Mouse (Mus musculus) macrophage (primary cell): ENCODE data around the gene Dgat2. TPM values are rescaled to one million over a fixed set of nuclear protein-coding genes. Genes with fewer than 3 reads are reported as not detected.

Experiments
- H3K27ac ChIP-seq: fragments of 350-480 bp; formaldehyde crosslinking; 2 replicates; pipeline ENCODE4 v1.9.0; 2021
- H3K36me3 ChIP-seq: fragments of 350-480 bp; formaldehyde crosslinking; 2 replicates; pipeline ENCODE4 v1.9.0; 2021; ENCODE audit errors: inconsistent target
- H3K4me3 ChIP-seq: fragments of 350-480 bp; formaldehyde crosslinking; 2 replicates; pipeline ENCODE4 v1.9.0; 2021; ENCODE audit errors: inconsistent target
- H3K79me2 ChIP-seq: fragments of 350-480 bp; formaldehyde crosslinking; 2 replicates; pipeline ENCODE4 v1.9.0; 2021; ENCODE audit errors: inconsistent target
- WGBS: methylation state at CpG from one replicate; pipeline ENCODE4 v1.1.7; 2026; ENCODE audit warnings: inconsistent platforms; ENCODE audit not compliant: missing documents; 5-methylcytosine and 5-hydroxymethylcytosine counted together
- polyA plus RNA-seq: library from polyadenylated mRNA; stranded (reverse); fragments of 250-400 nt; gene quantifications from 3 replicates; pipeline ENCODE4 v1.2.4, GENCODE M21; 2018; ENCODE audit warnings: inconsistent platforms

Dgat2 gene
- polyA plus RNA-seq, 1 experiment from 2014 or later = 0.22 TPM

DNA sequence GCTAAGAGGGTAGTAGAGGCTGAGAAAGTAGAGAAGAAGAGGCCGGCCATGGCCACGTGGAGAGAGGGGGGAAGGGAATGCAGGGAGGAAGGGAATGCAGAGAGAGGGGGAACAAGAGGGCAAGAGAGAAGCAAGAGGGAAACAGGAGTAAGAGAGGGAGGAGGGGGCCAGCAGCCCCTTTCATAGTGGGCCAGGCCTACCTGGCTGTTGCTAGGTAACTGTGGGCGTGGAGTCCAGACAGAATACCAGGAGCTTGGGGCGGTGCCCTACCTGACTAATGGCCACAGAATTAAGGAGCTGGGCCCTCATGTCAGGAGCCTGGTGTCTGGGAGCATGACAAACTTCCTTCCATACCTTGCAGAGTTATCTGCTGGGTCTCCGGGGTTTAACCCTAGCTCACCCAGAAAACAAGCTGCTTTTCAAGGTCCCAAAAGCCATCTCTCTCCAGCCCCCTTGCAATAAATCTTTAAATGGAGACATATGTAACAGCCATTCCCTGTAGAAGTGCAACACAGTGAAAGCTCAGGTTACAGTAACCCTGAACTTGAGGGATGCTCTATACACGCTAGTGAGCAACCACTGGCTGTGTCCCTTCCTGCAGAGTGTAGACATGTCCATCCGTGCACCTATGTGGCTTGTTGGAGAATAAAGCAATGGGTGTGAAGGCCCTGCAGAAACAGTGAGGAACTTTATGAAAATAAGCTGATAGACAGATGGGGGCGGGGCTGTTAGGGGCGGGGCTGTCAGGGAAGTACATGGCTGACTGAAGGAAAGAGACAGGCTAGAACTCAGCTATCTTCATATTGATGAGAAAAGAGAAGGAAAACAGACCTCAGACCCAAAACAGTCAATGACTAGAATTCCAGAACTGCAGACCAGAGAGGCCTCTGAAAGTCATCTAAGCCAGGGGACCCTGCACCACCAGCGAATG lies 54.2 kb downstream of the Dgat2 start:
- Histone ChIP-seq H3K79me2 (peaks cover 100% of the 10 kb centered on the region), H3K27ac (no peak overlapping the region), H3K36me3 (peaks cover 8% of the 10 kb centered on the region; the same call in 1 of the 2 replicates), H3K4me3 (no peak overlapping the region)
- 52% methylated on average over 10 of the region's 10 CpGs for WGBS

DNA sequence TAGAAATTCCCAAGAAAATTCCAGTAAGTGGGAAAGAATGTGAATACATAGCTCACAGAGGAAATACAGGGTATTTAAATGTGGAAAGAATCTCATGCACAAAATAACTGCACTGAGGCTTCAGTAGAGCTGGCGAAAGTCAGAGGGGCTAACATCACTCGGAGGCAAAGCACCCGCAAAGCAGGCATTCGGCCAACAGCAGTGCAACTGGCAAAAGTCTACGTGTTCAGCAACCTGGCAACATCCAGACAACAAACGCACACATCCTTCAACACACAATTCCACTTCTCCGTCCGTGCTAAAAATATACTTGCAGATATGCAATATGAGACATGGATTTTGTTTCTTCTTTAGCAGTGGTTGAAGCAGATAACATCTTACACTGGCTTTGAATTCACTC lies 56.5 kb downstream of the Dgat2 start:
- Histone ChIP-seq H3K79me2 (peaks cover 100% of the 10 kb centered on the region), H3K4me3 (no peak overlapping the region), H3K27ac (no peak overlapping the region), H3K36me3 (peaks cover 8% of the 10 kb centered on the region; the same call in 1 of the 2 replicates)
- WGBS = 63% methylated on average over 8 of the region's 8 CpGs

DNA sequence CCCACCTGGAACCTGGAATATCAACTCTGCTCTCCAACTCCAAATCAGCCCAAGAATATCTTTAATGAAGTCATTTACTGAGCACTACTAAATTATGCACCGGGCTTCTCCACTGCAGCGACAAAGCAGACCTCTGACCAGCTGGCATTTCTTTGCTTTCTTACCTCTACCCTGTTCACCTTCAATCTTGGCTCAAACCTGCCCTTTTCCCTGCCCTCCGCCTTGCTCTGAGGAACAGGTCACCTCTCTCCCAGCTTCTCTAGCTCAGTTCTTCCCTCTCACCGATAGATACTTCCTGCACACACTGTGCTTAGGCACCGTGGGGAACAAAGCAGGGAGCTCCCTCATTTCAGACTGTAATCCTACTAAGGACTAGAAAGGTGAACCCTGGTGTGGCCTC lies 59.9 kb downstream of the Dgat2 start:
- 58% methylated on average over 5 of the region's 5 CpGs for WGBS

DNA sequence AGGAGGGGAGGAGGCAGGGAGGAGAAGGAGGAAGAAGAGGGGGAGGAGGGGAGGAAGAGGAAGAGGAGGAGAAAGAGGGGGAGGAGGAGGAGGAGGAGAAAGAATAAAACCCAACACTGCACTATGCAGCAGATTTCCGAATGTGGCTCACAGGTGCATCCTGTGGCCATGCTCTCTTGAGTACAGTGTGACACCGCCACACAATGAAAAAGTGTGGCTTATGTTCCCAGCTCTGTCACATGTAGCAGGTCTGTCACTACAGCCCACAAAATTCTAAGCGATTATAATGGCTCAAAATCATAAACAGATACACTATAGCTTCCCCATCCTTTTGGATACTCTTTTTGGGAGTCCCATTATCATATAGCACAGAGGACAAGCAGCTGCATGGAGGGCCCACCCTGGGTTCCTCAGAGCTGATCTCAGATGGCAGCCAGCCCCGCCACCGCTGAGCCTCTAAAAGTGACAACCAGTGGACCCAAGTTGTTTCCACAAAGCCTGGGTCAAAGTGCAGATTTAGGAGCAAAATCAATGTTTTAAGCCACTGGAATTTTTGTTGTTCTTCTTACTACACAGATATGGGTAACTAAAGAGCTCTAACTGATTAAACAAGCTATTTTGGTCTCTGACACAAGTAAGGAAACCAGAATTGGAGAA lies 61.5 kb downstream of the Dgat2 start:
- 46% methylated on average over 5 of the region's 5 CpGs for WGBS
- Histone ChIP-seq H3K79me2 (peaks cover 100% of the 10 kb centered on the region), H3K36me3 (peaks cover 34% of the 10 kb centered on the region; the same call in 1 of the 2 replicates), H3K4me3 (no peak overlapping the region), H3K27ac (no peak overlapping the region)

More for the DNA sequence above, 59.9 kb downstream of the Dgat2 start:
- Histone ChIP-seq H3K4me3 (no peak overlapping the region), H3K36me3 (peaks cover 19% of the 10 kb centered on the region; the same call in 1 of the 2 replicates), H3K79me2 (peaks cover 100% of the 10 kb centered on the region), H3K27ac (no peak overlapping the region)

DNA sequence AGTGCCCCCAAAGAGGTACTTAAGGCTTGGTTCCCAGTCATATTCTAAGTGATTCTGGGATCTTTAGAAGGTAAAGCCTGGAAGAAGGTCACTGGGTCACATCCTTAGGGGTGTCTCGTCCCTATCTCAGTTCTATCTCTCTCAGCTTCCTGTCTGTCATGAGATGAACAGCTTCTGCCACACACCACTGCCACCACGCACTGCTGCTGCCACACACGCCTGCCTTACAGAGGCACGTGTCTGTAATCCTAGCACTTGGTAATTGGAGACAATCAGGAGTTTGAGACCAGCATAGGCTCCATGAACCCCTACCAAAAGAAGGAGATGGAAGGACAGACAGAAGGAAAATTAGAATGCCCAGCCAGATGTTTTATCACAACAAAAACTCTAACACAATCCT lies 62.4 kb downstream of the Dgat2 start:
- Histone ChIP-seq H3K36me3 (peaks cover 36% of the 10 kb centered on the region; the same call in 1 of the 2 replicates), H3K27ac (no peak overlapping the region), H3K79me2 (peaks cover 100% of the 10 kb centered on the region), H3K4me3 (no peak overlapping the region)
- WGBS = 69% methylated on average over 4 of the region's 4 CpGs

DNA sequence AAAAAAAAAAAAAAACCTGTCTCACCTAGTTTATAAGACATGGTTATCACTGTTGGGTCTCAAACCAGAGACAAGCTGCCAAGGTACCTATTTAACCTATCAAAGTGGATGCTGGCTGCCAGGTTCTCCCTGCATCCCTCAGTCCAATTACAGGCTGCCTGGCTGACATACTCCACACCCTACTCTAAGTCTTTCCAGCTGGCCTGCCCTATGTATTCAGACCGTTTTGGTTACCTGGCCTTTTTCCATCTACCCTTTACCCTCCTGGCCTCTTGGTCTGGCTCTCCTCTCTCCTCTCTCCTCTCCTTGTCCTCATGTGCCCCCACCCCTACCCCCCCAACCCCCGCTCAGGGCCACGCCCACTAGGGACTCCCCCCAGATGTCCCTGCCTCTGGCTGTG lies 65.7 kb downstream of the Dgat2 start:
- Histone ChIP-seq H3K79me2 (peaks cover 100% of the 10 kb centered on the region), H3K36me3 (peaks cover 42% of the 10 kb centered on the region; the same call in 1 of the 2 replicates), H3K4me3 (no peak overlapping the region), H3K27ac (no peak overlapping the region)
- 80% methylated on average over 1 of the region's 3 CpGs for WGBS

DNA sequence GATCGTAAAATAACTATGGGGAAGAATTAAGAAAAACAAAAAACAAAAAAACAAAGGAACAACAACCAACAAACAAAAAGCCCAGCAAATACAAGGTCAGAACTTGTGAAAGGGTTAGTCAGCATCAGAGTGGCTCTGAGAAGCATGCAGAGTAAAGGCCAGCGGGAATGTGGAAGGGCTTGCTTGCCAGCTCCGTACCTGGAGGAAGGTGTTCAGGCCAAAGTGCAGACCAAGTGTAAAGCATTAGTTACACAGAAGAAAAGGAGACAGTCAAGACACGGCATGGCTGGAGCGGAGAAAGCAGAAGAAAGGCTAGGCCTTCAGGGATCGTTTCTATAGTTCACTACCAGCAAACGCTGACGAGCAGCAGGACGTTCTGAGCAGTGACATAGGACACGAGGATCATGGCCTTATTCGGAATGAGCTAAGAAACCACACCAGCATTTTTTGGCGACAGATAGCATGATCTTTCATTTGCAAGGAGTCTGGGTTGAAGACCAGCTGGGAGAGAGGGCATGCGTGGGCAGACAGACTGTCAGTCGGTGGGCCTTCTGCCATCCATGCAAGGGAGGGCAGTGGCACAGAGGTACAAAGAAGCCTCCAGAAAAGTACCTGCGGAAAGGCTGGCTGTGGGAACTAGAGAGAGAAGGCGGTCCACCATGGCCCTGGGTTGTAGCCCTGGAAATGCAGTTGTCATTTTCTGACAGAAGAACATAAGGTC lies 68.4 kb downstream of the Dgat2 start:
- H3K36me3 ChIP-seq = peaks cover 42% of the 10 kb centered on the region; the same call in 1 of the 2 replicates
- H3K27ac ChIP-seq = no peak overlapping the region
- H3K79me2 ChIP-seq = peaks cover 100% of the 10 kb centered on the region
- WGBS = 93% methylated on average over 16 of the region's 16 CpGs
- H3K4me3 ChIP-seq = no peak overlapping the region

DNA sequence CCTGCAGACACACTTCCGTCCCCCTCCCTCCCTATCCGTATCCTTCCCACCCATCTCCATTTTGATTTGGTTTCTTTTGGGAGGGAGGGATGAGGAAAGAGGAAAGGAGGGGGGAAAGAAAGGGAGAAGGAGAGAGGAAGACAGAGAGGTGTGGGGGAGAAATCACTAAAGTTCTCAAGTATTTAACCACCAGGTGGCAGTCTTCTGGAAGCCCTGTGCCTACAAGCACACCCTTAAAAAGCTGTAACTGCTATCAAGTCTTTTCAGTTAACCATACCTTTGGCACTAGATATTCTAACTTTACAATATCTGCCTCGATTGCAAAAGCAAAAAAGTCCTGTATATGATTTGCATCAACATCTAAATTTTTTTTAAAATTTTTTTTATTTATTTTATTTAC lies 75.0 kb downstream of the Dgat2 start:
- 66% methylated on average over 3 of the region's 3 CpGs for WGBS
- Histone ChIP-seq H3K36me3 (no peaks in the 10 kb centered on the region; the same call in 1 of the 2 replicates), H3K4me3 (no peak overlapping the region), H3K79me2 (peaks cover 100% of the 10 kb centered on the region), H3K27ac (no peak overlapping the region)

DNA sequence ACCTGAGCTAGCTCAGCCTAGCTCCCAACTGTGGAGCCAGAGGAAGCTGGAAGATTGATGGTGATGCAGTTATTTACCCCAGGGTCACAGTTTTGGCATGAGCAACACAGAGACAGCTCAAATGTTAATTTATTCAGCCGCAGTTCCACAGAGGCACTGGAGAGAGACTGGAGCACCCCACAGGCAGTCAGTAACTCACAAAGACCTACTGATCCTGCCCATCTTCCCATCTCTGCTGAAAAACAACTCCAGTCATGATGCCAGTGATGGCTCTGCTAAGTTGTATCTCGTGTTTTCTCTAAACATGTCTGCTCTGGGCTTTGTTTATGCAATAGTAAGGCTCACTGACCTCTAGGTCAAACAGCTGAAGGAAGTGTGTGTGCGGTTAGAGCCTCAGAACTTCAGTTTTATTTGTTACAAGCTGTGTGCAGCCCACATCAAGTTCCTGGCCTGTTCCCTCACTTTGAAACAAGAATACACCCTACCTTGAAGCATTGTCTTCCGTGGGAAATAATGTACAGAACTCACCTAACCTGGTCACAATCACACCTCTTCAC lies 75.7 kb downstream of the Dgat2 start:
- H3K4me3 ChIP-seq = no peak overlapping the region
- no peaks in the 10 kb centered on the region; the same call in 1 of the 2 replicates for H3K36me3 ChIP-seq
- no peak overlapping the region for H3K27ac ChIP-seq
- peaks cover 98% of the 10 kb centered on the region for H3K79me2 ChIP-seq
- 66% methylated on average over 4 of the region's 4 CpGs for WGBS

Other genes with a start within 250 kb of the Dgat2 start
- 29.6 to 32.2 TPM (median 30.1 TPM) in 3 replicates for gene Uvrag, start 41.6 kb downstream of the Dgat2 start, polyA plus RNA-seq
- 0.13 TPM in 1 of 3 replicates, not detected in the others for gene Mogat2, start 55.9 kb upstream of the Dgat2 start, polyA plus RNA-seq
- 0.75 to 3.0 TPM (median 1.8 TPM) in 3 replicates for gene Map6, start 84.7 kb upstream of the Dgat2 start, polyA plus RNA-seq
- gene Serpinh1, start 170.5 kb upstream of the Dgat2 start, polyA plus RNA-seq = 0.11 to 0.53 TPM in 2 of 3 replicates, not detected in the other
- gene Gdpd5, start 198.7 kb upstream of the Dgat2 start, polyA plus RNA-seq = 5.5 to 14.8 TPM (median 13.9 TPM) in 3 replicates